Mouse (Mus musculus) heart, postnatal 4 days (tissue): ENCODE results near the gene Acta2. TPM values are rescaled to one million over a fixed set of nuclear protein-coding genes. Genes with fewer than 3 reads are reported as not detected.

Source experiments
- DNase-seq: peaks from one replicate; pipeline ENCODE4 v3.0.0; 2021
- total RNA-seq, 2 experiments: library from RNA; stranded (reverse); gene quantifications; 2 replicates each; pipeline ENCODE4 v1.2.3; 2021

Gene Acta2
- total RNA-seq, result 1,000 to 10,000 TPM; 1,243 to 1,503 TPM

GRCm38 (mm10) chr19:34254880-34255681 lies at the start of gene Acta2:
TSS of gene Acta2 (minus strand) at chr19:34255590.
- peak; percentile 83 for DNase-seq

- DNase-seq, result no peak
These were observed 49.5 kb upstream of the Acta2 start for GRCm38 (mm10) chr19:34304917-34305316.

GRCm38 (mm10) chr19:34300430-34300829 lies 45.0 kb upstream of the Acta2 start:
- no peak for DNase-seq

- no peak for DNase-seq
These were observed 43.8 kb upstream of the Acta2 start for GRCm38 (mm10) chr19:34299229-34299628.

GRCm38 (mm10) chr19:34298531-34298930 lies 43.1 kb upstream of the Acta2 start:
- no peak for DNase-seq

GRCm38 (mm10) chr19:34295442-34295841 lies 40.1 kb upstream of the Acta2 start:
- no peak for DNase-seq

DNA sequence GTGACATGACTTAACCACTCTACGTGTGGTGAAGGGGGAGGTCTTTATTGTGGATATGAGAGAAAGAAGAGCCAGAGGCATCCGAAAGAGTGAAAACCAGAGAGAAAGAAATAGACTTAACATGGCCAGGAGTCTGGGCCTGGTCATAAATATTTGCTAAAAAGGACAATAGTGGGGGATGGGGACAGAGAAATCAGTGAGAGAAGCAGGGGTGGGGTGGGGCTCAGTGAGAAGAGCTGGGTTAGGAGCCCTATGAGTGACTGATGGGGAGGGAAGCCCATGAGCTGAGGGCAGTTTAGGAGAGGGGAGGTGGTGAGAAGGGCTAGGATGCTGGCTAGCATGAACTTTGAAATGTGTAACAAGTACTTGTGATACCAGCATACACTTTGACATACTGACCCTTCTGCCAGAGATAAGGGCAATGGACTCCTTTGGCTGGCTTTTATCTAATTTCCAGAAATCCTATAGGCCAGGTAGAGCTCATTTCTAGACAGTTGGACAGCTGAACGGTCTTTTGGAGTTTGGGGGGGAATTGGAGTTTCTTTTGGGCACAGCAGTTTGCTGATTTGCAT lies 38.1 kb upstream of the Acta2 start:
- DNase-seq, result no peak

DNA sequence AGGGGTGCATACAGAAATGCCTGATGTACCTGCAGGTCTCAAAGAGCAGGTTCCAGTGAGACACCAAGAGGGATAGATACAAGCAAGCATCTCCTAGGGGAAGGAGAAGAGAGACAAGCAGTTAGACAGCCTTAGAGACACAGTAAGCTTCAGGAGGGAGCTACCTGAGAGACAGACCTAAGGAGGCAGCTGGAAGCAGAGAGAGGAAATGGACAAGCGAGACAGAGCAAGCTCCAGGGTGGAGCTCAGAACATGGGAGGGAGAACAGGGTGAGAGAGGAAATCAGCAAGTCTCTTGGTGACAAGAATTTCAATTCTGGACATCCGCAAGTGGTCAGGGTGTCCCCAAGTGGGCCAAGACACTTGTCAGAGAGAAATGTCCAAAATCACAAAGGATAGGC lies 37.3 kb upstream of the Acta2 start:
- DNase-seq, result no peak

DNA sequence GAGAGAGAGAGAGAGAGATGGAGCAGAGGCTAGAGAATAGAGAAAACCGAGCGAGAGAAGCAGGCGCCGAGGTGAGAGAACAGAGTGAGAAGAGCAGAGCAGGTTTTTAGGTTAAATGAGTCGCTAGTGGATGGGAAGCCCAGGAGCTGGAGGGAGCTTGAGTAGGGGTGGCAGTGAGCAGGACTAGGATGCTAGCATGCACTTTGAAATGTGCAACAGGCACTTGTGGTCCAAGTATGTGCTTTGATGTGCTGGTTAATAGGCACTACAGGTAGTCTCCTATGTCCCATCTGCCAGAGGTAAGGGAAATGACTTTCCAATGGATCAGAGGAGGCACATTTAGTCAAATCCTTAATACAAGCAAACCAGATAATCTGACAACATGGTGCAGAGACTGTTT lies 36.6 kb upstream of the Acta2 start:
- no peak for DNase-seq

- no peak for DNase-seq
These were observed 36.0 kb upstream of the Acta2 start for GRCm38 (mm10) chr19:34291379-34291778.

GRCm38 (mm10) chr19:34290872-34291341 lies 35.5 kb upstream of the Acta2 start:
- DNase-seq, result peak; percentile 11

GRCm38 (mm10) chr19:34289948-34290789 lies 34.8 kb upstream of the Acta2 start, which contains the start of gene Fas:
TSS of gene Fas (plus strand) at chr19:34290666.
- DNase-seq, result peak; percentile 79

- no peak for DNase-seq
These were observed 33.3 kb upstream of the Acta2 start for GRCm38 (mm10) chr19:34288696-34289095.

GRCm38 (mm10) chr19:34287656-34288415 lies 32.4 kb upstream of the Acta2 start:
- no peak for DNase-seq

DNA sequence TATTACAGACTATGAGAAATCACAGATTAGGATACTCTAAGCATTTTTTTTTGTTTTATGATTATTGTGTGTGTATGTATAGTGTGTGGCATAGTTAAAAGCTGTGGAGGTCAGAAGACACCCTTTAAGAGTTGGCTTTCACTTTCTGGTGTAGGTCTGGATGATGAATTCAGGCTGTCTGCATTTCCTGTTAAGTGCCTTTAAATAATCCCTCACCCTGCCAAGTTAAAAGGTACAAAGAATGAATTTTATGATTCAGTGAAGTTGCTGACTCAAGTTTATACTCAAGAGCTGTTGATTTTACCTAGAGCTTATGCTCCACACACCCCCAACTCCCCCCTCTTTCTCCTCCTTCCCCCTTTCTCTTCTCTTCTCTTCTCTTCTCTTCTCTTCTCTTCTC lies 31.8 kb upstream of the Acta2 start:
- no peak for DNase-seq

- DNase-seq, result no peak
These were observed 29.4 kb upstream of the Acta2 start for GRCm38 (mm10) chr19:34284826-34285225.

DNA sequence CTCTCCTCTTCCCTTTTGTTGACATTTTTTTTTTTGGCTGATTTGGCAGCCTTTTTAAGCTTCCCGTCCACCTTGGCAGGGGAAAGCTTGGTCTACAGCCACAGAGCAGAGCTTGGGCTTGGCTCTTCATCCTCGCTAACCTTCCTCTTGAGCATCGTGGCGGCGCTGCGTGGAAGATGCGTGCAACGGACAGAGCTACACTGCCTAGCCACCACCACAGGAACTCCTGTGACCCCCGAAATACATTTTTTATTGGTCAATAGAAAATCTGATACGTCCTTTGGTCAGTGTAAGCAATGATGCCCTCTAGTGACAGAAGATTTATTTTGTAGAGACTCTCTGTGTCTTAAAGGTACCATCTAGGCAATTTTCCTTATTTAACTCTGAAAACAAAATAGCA lies 29.0 kb upstream of the Acta2 start:
- peak; percentile 10 for DNase-seq

- no peak for DNase-seq
These were observed 28.2 kb upstream of the Acta2 start for GRCm38 (mm10) chr19:34283614-34284013.

- no peak for DNase-seq
These were observed 22.7 kb upstream of the Acta2 start for GRCm38 (mm10) chr19:34278078-34278477.

- DNase-seq, result no peak
These were observed 17.7 kb upstream of the Acta2 start for GRCm38 (mm10) chr19:34273073-34273472.

- DNase-seq, result no peak
These were observed 15.6 kb upstream of the Acta2 start for GRCm38 (mm10) chr19:34270824-34271464.
